Mouse (Mus musculus) forebrain, embryonic 11.5 days (tissue): Measurements from ENCODE around the gene Tmppe. TPM values are rescaled to one million over a fixed set of nuclear protein-coding genes. Genes with fewer than 3 reads are reported as not detected.

Experiments
- ATAC-seq: fragments of 200-750 bp; cut with Nextera tagmentation; replicated peaks from 2 replicates; pipeline ENCODE4 v1.8.0; 2017; ENCODE audit warnings: moderate TSS enrichment; ENCODE audit not compliant: low FRiP score
- DNase-seq: peaks from one replicate; pipeline ENCODE4 v3.0.0-alpha.2; 2017; ENCODE audit warnings: low spot score
- H3K27ac ChIP-seq: fragments of 300-500 bp; sonication (generic); 2 replicates; pipeline ENCODE4 v1.5.1; 2014; ENCODE audit warnings: low read depth, low read length
- H3K27me3 ChIP-seq: fragments of 300-500 bp; sonication (generic); 2 replicates; pipeline ENCODE4 v1.6.1; 2014; ENCODE audit warnings: mild to moderate bottlenecking, low read length, mixed read lengths; ENCODE audit not compliant: control insufficient read depth, insufficient read depth
- H3K36me3 ChIP-seq: fragments of 300-500 bp; sonication (generic); 2 replicates; pipeline ENCODE4 v1.6.1; 2014; ENCODE audit warnings: mild to moderate bottlenecking, low read length, moderate library complexity, mixed read lengths; ENCODE audit not compliant: control insufficient read depth, insufficient read depth
- H3K4me1 ChIP-seq: fragments of 300-500 bp; sonication (generic); replicated peaks from 2 replicates; pipeline ENCODE4 v1.6.1; 2014; ENCODE audit warnings: low read length, mixed read lengths; ENCODE audit not compliant: control insufficient read depth, insufficient read depth
- H3K4me2 ChIP-seq: fragments of 300-500 bp; sonication (generic); 2 replicates; pipeline ENCODE4 v1.6.1; 2014; ENCODE audit warnings: low read depth, mild to moderate bottlenecking, low read length, moderate library complexity, mixed read lengths; ENCODE audit not compliant: severe bottlenecking
- H3K4me3 ChIP-seq: fragments of 300-500 bp; sonication (generic); 2 replicates; pipeline ENCODE4 v1.5.1; 2014; ENCODE audit warnings: low read depth, low read length
- H3K9ac ChIP-seq: fragments of 300-500 bp; sonication (generic); 2 replicates; pipeline ENCODE4 v1.6.1; 2014; ENCODE audit warnings: low read length
- H3K9me3 ChIP-seq: fragments of 300-500 bp; sonication (generic); 2 replicates; pipeline ENCODE4 v1.6.1; 2016; ENCODE audit warnings: low read length, mixed read lengths; ENCODE audit not compliant: control insufficient read depth
- WGBS: fragments of 180-500 bp; shearing (Covaris S2); extraction: QIAGEN DNeasy Blood & Tissue Kit; methylation state at CpG from one replicate; pipeline ENCODE4 v1.1.7; 2014; 5-methylcytosine and 5-hydroxymethylcytosine counted together
- polyA plus RNA-seq: library from polyadenylated mRNA; unstranded; fragments of >200 nt; fragmentation: Nextera tagmentation; extraction: Ambion mirVana; gene quantifications from 2 replicates; pipeline ENCODE4 v1.2.1, GENCODE M21; 2014

Gene Tmppe
- polyA plus RNA-seq, 1 experiment from 2014 or later, result 6.4 TPM

DNA sequence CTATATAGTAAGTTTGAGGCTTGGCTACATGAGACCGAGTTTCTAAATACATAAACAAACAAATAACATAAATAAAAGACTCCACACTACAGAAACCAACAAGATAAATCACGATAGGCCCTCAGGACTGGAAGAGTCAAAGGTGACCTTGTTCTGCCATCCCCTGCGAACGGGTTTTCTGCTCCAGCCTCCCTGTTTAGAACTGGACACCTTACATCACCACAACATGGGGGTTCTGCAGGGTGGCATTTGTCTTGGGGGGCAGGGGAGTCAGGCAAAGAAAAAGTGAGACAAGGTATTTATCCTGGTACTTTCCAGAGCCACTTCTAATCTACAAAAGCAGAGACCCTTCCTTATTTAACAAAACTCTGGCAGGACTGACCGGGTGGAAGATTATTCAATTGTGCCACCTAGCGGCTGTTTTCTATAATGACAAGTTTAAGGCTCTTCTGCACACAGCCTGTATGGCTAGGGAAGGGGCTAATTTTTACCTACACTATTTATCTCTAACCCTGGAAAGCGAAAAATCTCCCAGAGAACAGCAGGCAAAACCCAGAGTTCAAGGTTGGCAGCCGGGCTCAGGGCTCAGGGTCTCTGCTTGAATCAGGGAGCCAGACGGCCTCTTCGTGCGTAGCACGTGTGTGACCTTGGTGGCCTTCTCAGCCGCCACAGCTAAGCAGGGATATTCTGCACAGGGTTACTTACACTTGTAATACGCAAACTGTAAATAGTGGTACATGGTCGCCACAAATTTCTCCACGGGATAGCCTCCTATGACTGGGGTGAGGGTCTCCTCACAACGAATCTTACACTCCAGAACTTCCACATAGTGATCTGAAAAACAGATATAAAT lies 19.8 kb upstream of the Tmppe start:
- no peaks in the 10 kb centered on the region for H3K9me3 ChIP-seq
- no peak overlapping the region for H3K9ac ChIP-seq
- WGBS, result 68% methylated on average over 17 of the region's 17 CpGs
- DNase-seq (no peak), ATAC-seq (peak; percentile 56)
- no peaks in the 10 kb centered on the region for H3K4me1 ChIP-seq
- H3K4me2 ChIP-seq, result no peak overlapping the region
- no peak overlapping the region for H3K27ac ChIP-seq
- H3K27me3 ChIP-seq, result no peaks in the 10 kb centered on the region
- no peak overlapping the region for H3K4me3 ChIP-seq
- no peaks in the 10 kb centered on the region for H3K36me3 ChIP-seq

GRCm38 (mm10) chr9:114382936-114383710 lies 17.8 kb upstream of the Tmppe start:
- Histone ChIP-seq H3K9me3 (no peaks in the 10 kb centered on the region), H3K27me3 (no peaks in the 10 kb centered on the region), H3K9ac (no peak overlapping the region), H3K4me1 (no peaks in the 10 kb centered on the region), H3K36me3 (no peaks in the 10 kb centered on the region), H3K27ac (no peak overlapping the region), H3K4me3 (no peak overlapping the region), H3K4me2 (no peak overlapping the region)
- ATAC-seq, result no peak
- WGBS, result 89% methylated on average over 17 of the region's 17 CpGs
- DNase-seq, result no peak

GRCm38 (mm10) chr9:114384691-114385090 lies 16.2 kb upstream of the Tmppe start:
- Histone ChIP-seq H3K36me3 (no peaks in the 10 kb centered on the region), H3K27me3 (no peaks in the 10 kb centered on the region), H3K4me1 (no peaks in the 10 kb centered on the region), H3K27ac (no peak overlapping the region), H3K4me2 (no peak overlapping the region), H3K9ac (no peak overlapping the region), H3K4me3 (no peak overlapping the region), H3K9me3 (no peaks in the 10 kb centered on the region)
- DNase-seq (peak; percentile 47), ATAC-seq (no peak)
- 92% methylated on average over 24 of the region's 24 CpGs for WGBS

DNA sequence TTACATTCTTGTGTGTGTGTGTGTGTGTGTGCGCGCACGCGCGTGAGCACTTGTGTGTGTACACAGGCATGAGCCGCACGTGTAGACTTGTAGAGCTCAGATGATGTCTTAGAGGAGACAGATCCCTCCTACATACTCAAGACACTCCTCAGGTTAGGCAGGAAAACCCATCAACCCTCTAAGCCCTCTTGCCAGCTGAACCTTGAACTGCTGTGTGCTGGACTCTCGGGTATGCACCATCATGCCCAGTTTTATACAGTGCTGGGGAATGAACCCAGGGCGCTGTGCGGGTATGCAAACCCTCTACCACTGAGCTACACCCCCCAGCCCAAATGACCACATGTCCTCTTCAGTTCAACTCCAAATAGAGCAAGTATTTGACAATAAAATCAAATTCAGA lies 15.7 kb upstream of the Tmppe start:
- 97% methylated on average over 10 of the region's 10 CpGs for WGBS
- Histone ChIP-seq H3K36me3 (no peaks in the 10 kb centered on the region), H3K4me2 (no peak overlapping the region), H3K9ac (no peak overlapping the region), H3K4me1 (no peaks in the 10 kb centered on the region), H3K27ac (no peak overlapping the region), H3K9me3 (no peaks in the 10 kb centered on the region), H3K4me3 (no peak overlapping the region), H3K27me3 (no peaks in the 10 kb centered on the region)
- ATAC-seq (no peak), DNase-seq (peak; percentile 44)

DNA sequence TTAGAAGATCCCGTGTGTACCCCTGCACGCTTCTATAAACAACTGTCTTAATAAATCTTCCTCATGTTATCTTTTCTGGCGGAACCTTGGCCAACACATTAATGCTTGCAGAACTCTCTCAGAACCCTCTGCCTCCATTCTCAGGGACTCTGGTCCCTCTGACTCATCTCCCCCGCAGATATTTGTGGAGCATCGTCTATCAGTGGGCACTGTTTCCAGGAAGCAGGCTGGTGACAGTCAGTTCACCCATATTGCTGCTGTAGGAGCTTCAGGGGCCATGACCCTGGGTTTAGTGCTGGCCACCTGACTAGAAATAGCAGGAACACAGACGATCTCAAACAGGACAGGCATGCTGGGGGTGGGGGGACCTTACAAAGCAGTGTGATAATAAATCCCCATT lies 13.8 kb upstream of the Tmppe start:
- H3K27me3 ChIP-seq, result no peaks in the 10 kb centered on the region

DNA sequence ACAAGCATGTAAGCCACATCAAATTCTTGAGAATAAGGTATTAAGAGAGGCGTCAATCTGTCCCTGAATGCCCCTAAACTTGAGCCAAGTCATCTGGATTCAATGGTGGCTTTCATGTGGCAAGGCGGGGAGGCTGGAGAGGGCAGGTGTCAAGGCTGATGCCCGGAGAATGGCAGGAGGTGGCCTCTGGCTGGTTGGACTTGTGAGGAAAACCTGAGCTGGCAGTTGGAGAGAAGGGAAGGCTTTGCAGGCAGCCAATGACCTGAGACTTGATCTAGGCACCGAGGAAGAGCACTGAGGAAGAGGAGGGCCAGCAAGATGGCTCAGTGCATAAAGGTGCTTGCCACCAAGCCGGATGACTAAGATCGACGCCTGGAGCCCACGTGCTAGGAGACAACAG lies 12.6 kb upstream of the Tmppe start:
- Histone ChIP-seq H3K27me3 (no peaks in the 10 kb centered on the region), H3K4me2 (no peak overlapping the region), H3K9me3 (no peaks in the 10 kb centered on the region), H3K27ac (no peak overlapping the region), H3K9ac (no peak overlapping the region), H3K4me1 (no peaks in the 10 kb centered on the region), H3K4me3 (no peak overlapping the region), H3K36me3 (no peaks in the 10 kb centered on the region)
- DNase-seq (no peak), ATAC-seq (no peak)
- 88% methylated on average over 8 of the region's 8 CpGs for WGBS

More for the DNA sequence above, 13.8 kb upstream of the Tmppe start:
- ATAC-seq (no peak), DNase-seq (no peak)
- Histone ChIP-seq H3K9me3 (no peaks in the 10 kb centered on the region), H3K9ac (no peak overlapping the region), H3K4me1 (no peaks in the 10 kb centered on the region), H3K4me2 (no peak overlapping the region), H3K27ac (no peak overlapping the region), H3K4me3 (no peak overlapping the region), H3K36me3 (no peaks in the 10 kb centered on the region)
- 84% methylated on average over 6 of the region's 6 CpGs for WGBS

GRCm38 (mm10) chr9:114388701-114389370 lies 12.1 kb upstream of the Tmppe start:
- WGBS, result 84% methylated on average over 3 of the region's 3 CpGs
- Histone ChIP-seq H3K9ac (no peak overlapping the region), H3K4me2 (no peak overlapping the region), H3K27me3 (no peaks in the 10 kb centered on the region), H3K36me3 (no peaks in the 10 kb centered on the region), H3K4me1 (no peaks in the 10 kb centered on the region), H3K27ac (no peak overlapping the region), H3K4me3 (no peak overlapping the region), H3K9me3 (no peaks in the 10 kb centered on the region)
- no peak for DNase-seq
- no peak for ATAC-seq

GRCm38 (mm10) chr9:114389371-114389904 lies 11.5 kb upstream of the Tmppe start:
- ATAC-seq (peak; percentile 51), DNase-seq (no peak)
- no peaks in the 10 kb centered on the region for H3K27me3 ChIP-seq
- H3K36me3 ChIP-seq, result no peaks in the 10 kb centered on the region
- WGBS, result 81% methylated on average over 8 of the region's 8 CpGs
- H3K4me1 ChIP-seq, result no peaks in the 10 kb centered on the region
- no peak overlapping the region for H3K27ac ChIP-seq
- H3K4me3 ChIP-seq, result peak overlapping the region; percentile 72
- H3K9me3 ChIP-seq, result no peaks in the 10 kb centered on the region
- no peak overlapping the region for H3K9ac ChIP-seq
- peak overlapping the region; percentile 87 for H3K4me2 ChIP-seq
